Mouse (Mus musculus) midbrain, embryonic 13.5 days (tissue): ENCODE results near the gene Tpd52l1. TPM values are rescaled to one million over a fixed set of nuclear protein-coding genes. Genes with fewer than 3 reads are reported as not detected.
"Not testable (repeated sequence)": the region's sequence is repeated elsewhere in the genome, so short reads cannot be mapped to it uniquely, and the experiment has no call there.

Experiments used
- ATAC-seq: fragments of 200-750 bp; cut with Nextera tagmentation; 2 replicates; pipeline ENCODE4 v1.8.0; 2017; ENCODE audit warnings: mild to moderate bottlenecking, moderate TSS enrichment, moderate library complexity
- H3K27ac ChIP-seq: fragments of 300-500 bp; sonication (generic); 2 replicates; pipeline ENCODE4 v1.5.1; 2015; ENCODE audit warnings: inconsistent platforms, mild to moderate bottlenecking, moderate library complexity
- H3K27me3 ChIP-seq: fragments of 300-500 bp; sonication (generic); 2 replicates; pipeline ENCODE4 v1.6.1; 2015; ENCODE audit warnings: mild to moderate bottlenecking, inconsistent platforms
- H3K36me3 ChIP-seq: fragments of 300-500 bp; sonication (generic); 2 replicates; pipeline ENCODE4 v1.6.1; 2015; ENCODE audit warnings: mild to moderate bottlenecking, inconsistent platforms
- H3K4me1 ChIP-seq: fragments of 300-500 bp; sonication (generic); replicated peaks from 2 replicates; pipeline ENCODE4 v1.6.1; 2015; ENCODE audit warnings: inconsistent platforms
- H3K4me2 ChIP-seq: fragments of 300-500 bp; sonication (generic); replicated peaks from 2 replicates; pipeline ENCODE4 v1.6.1; 2015; ENCODE audit warnings: moderate library complexity, mild to moderate bottlenecking, inconsistent platforms
- H3K4me3 ChIP-seq: fragments of 300-500 bp; sonication (generic); replicated peaks from 2 replicates; pipeline ENCODE4 v1.5.1; 2015; ENCODE audit warnings: mild to moderate bottlenecking, inconsistent platforms
- H3K9ac ChIP-seq: fragments of 300-500 bp; sonication (generic); replicated peaks from 2 replicates; pipeline ENCODE4 v1.6.1; 2015; ENCODE audit warnings: mild to moderate bottlenecking, inconsistent platforms
- H3K9me3 ChIP-seq: fragments of 300-500 bp; sonication (generic); 2 replicates; pipeline ENCODE4 v1.6.1; 2016; ENCODE audit warnings: mild to moderate bottlenecking, inconsistent platforms
- WGBS: fragments of 180-500 bp; shearing (Covaris S2); methylation state at CpG from one replicate; pipeline ENCODE4 v1.1.7; 2015; 5-methylcytosine and 5-hydroxymethylcytosine counted together
- polyA plus RNA-seq: library from polyadenylated mRNA; unstranded; fragments of >200 nt; fragmentation: Nextera tagmentation; extraction: Ambion mirVana; gene quantifications from 2 replicates; pipeline ENCODE4 v1.2.1, GENCODE M21; 2015

The Tpd52l1 gene
- polyA plus RNA-seq, 1 experiment from 2014 or later, result 20.4 TPM

DNA sequence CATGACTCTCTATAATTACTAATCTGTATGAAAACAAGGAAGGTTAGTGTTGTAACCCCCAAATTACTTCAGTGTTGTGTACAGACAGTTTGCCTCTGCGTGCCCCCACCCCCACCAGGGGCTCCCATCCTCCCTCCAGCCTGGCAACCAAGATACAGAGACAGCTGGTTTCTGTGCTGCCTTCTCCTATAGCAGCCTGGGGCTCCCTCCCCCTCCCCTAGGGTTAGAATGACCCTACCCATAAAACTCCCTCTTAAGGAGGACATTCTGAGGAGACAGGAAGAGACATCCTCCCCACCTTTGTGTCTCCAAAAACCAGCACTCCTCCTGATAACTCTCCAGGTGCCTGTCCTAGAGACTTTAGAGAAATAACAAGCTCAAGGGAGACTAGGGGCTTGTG lies 52.8 kb downstream of the Tpd52l1 start:
- Histone ChIP-seq H3K9me3 (no peaks in the 10 kb centered on the region), H3K4me3 (no peak overlapping the region), H3K9ac (no peak overlapping the region), H3K36me3 (no peaks in the 10 kb centered on the region), H3K4me2 (no peak overlapping the region), H3K27ac (no peak overlapping the region), H3K27me3 (no peaks in the 10 kb centered on the region), H3K4me1 (no peaks in the 10 kb centered on the region)
- ATAC-seq, result no peak
- 46% methylated on average over 1 of the region's 1 CpGs for WGBS

DNA sequence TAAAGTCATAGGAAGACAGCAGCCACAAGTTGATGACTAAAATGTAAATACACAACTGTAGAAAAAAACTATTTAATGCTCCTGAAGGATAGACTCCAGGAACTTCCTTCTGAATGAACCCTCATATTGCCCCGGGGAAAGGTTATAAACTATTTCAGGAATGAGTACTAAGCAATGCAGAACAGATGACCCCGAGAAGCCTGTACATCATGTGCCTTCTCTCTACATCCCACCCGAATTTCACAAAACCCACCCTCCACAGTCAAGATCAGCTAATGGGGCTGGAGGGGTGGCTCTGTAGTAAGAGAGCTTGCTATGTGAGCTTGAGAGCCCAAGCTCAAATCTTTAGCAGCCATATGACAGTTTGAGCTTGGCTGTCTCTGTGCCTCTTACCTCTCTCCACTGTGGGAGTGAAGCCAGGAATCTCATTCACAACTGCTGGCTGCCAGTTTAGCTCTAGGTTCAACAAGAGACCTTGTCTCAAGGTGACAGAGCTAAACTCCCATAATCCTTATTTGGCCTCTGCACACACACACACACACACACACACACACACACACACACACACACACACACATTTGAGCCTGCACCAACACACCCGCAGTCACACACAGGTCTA lies 54.9 kb downstream of the Tpd52l1 start:
- WGBS, result 85% methylated on average over 3 of the region's 4 CpGs
- H3K9me3 ChIP-seq, result no peaks in the 10 kb centered on the region
- no peaks in the 10 kb centered on the region for H3K27me3 ChIP-seq
- H3K9ac ChIP-seq, result no peak overlapping the region
- H3K4me3 ChIP-seq, result no peak overlapping the region
- H3K36me3 ChIP-seq, result no peaks in the 10 kb centered on the region
- H3K4me2 ChIP-seq, result no peak overlapping the region
- H3K4me1 ChIP-seq, result no peaks in the 10 kb centered on the region
- H3K27ac ChIP-seq, result no peak overlapping the region
- ATAC-seq, result no peak

GRCm38 (mm10) chr10:31388566-31388965 lies 57.2 kb downstream of the Tpd52l1 start:
- not testable (repeated sequence) for H3K27me3 ChIP-seq, H3K4me2 ChIP-seq, H3K4me3 ChIP-seq, H3K9me3 ChIP-seq, H3K9ac ChIP-seq, H3K27ac ChIP-seq, H3K36me3 ChIP-seq, ATAC-seq, H3K4me1 ChIP-seq
- 88% methylated on average over 1 of the region's 1 CpGs for WGBS

DNA sequence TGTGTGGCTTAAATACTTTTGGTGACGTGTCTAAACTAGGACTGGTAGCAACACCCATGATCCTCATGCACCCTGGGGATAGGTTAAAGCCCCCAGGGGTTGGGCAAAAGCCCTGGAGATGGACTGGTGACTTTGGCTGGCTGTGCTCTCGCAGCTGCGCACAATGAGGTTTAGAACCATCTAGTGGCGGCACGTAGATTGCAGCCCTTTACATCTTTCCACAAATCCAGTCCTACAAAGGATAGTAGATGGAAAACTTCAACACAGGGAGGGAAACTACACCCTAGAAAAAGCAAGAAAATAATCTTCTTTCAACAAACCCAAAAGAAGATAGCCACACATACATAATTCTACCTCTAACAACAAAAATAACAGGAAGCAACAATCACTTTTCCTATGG lies 75.6 kb downstream of the Tpd52l1 start:
- 14% methylated on average over 4 of the region's 5 CpGs for WGBS
- H3K9me3 ChIP-seq, ATAC-seq, H3K27ac ChIP-seq, H3K4me1 ChIP-seq, H3K27me3 ChIP-seq, H3K9ac ChIP-seq, H3K4me3 ChIP-seq, H3K36me3 ChIP-seq, H3K4me2 ChIP-seq: not testable (repeated sequence)

GRCm38 (mm10) chr10:31359749-31360148 lies 86.0 kb downstream of the Tpd52l1 start:
- 84% methylated on average over 4 of the region's 4 CpGs for WGBS

GRCm38 (mm10) chr10:31354886-31355461 lies 90.8 kb downstream of the Tpd52l1 start:
- H3K4me1 ChIP-seq, result no peaks in the 10 kb centered on the region
- no peak overlapping the region for H3K4me2 ChIP-seq
- WGBS, result 77% methylated on average over 7 of the region's 7 CpGs
- H3K36me3 ChIP-seq, result no peaks in the 10 kb centered on the region
- no peak overlapping the region for H3K27ac ChIP-seq
- ATAC-seq, result no peak
- no peaks in the 10 kb centered on the region for H3K27me3 ChIP-seq
- no peaks in the 10 kb centered on the region for H3K9me3 ChIP-seq
- no peak overlapping the region for H3K4me3 ChIP-seq
- H3K9ac ChIP-seq, result no peak overlapping the region

More at GRCm38 (mm10) chr10:31359749-31360148, 86.0 kb downstream of the Tpd52l1 start:
- Histone ChIP-seq H3K4me1 (no peaks in the 10 kb centered on the region), H3K9ac (no peak overlapping the region), H3K4me2 (no peak overlapping the region), H3K9me3 (no peaks in the 10 kb centered on the region), H3K27ac (no peak overlapping the region), H3K4me3 (no peak overlapping the region), H3K27me3 (no peaks in the 10 kb centered on the region), H3K36me3 (no peaks in the 10 kb centered on the region)
- no peak for ATAC-seq

- WGBS, result 88% methylated on average over 2 of the region's 2 CpGs
- no peak overlapping the region for H3K27ac ChIP-seq
- no peak for ATAC-seq
- no peaks in the 10 kb centered on the region for H3K27me3 ChIP-seq
- no peak overlapping the region for H3K9ac ChIP-seq
- no peak overlapping the region for H3K4me3 ChIP-seq
- no peaks in the 10 kb centered on the region for H3K36me3 ChIP-seq
- H3K9me3 ChIP-seq, result no peaks in the 10 kb centered on the region
- H3K4me2 ChIP-seq, result no peak overlapping the region
- H3K4me1 ChIP-seq, result no peaks in the 10 kb centered on the region
Observed at GRCm38 (mm10) chr10:31354141-31354540, 91.6 kb downstream of the Tpd52l1 start.

GRCm38 (mm10) chr10:31352845-31353427 lies 92.8 kb downstream of the Tpd52l1 start:
- Histone ChIP-seq H3K4me2 (no peak overlapping the region), H3K9ac (no peak overlapping the region), H3K27ac (no peak overlapping the region), H3K9me3 (no peaks in the 10 kb centered on the region), H3K4me1 (no peaks in the 10 kb centered on the region), H3K36me3 (no peaks in the 10 kb centered on the region), H3K4me3 (no peak overlapping the region), H3K27me3 (no peaks in the 10 kb centered on the region)
- 71% methylated on average over 1 of the region's 1 CpGs for WGBS
- ATAC-seq, result peak; percentile 78

DNA sequence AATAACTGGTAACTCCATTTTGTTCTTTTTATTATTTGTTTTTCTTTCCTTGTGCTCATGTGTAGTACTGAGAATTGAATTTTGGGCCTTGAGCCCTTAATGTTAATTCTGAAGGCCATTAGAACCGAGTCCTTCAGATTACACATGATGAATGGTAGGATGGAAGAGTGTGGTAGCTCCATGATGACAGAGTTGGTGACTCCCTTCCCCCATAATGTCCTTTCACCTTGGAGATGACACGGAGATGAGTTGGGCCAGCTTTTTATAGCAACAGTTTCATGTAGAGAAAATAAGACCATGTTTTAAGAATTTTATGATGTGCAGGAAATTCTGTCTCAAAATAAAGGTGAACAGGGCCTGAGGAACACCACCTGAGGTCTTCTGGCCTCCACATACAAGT lies 94.7 kb downstream of the Tpd52l1 start:
- WGBS, result 89% methylated on average over 2 of the region's 2 CpGs
- H3K9me3 ChIP-seq, result no peaks in the 10 kb centered on the region
- H3K36me3 ChIP-seq, result no peaks in the 10 kb centered on the region

GRCm38 (mm10) chr10:31346401-31346800 lies 99.4 kb downstream of the Tpd52l1 start:
- no peak overlapping the region for H3K27ac ChIP-seq
- WGBS, result 94% methylated on average over 8 of the region's 8 CpGs
- no peak overlapping the region for H3K4me3 ChIP-seq
- no peaks in the 10 kb centered on the region for H3K27me3 ChIP-seq
- H3K4me1 ChIP-seq, result no peaks in the 10 kb centered on the region
- ATAC-seq, result no peak
- no peaks in the 10 kb centered on the region for H3K9me3 ChIP-seq
- no peaks in the 10 kb centered on the region for H3K36me3 ChIP-seq
- H3K4me2 ChIP-seq, result no peak overlapping the region
- H3K9ac ChIP-seq, result no peak overlapping the region

More for the DNA sequence above, 94.7 kb downstream of the Tpd52l1 start:
- ATAC-seq, result no peak
- Histone ChIP-seq H3K4me3 (no peak overlapping the region), H3K4me2 (no peak overlapping the region), H3K4me1 (no peaks in the 10 kb centered on the region), H3K27me3 (no peaks in the 10 kb centered on the region), H3K9ac (no peak overlapping the region), H3K27ac (no peak overlapping the region)

DNA sequence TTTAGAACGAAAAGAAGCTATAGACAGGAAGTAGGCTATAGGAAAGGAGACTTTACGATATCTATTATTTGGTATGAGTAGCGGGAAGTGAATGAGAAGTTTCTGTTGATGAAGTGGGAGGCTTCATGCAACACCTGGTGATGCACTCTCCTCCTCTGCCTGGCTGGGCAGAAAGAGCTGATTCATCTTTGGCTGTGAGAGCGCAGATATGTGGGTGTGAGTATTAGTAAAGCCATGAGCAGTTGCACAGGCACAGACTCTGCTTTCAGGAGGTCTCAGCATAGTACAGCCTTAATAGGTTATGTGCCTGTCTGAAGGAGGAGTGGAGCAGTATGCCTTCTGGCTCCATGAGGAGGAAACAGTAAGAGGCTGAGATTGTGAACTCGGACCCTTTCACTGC lies 109.3 kb downstream of the Tpd52l1 start:
- Histone ChIP-seq H3K9ac (no peak overlapping the region), H3K9me3 (no peaks in the 10 kb centered on the region), H3K27me3 (no peaks in the 10 kb centered on the region), H3K4me3 (no peak overlapping the region), H3K27ac (no peak overlapping the region), H3K4me2 (no peak overlapping the region), H3K36me3 (no peaks in the 10 kb centered on the region), H3K4me1 (no peaks in the 10 kb centered on the region)
- 90% methylated on average over 5 of the region's 5 CpGs for WGBS
- ATAC-seq, result no peak

DNA sequence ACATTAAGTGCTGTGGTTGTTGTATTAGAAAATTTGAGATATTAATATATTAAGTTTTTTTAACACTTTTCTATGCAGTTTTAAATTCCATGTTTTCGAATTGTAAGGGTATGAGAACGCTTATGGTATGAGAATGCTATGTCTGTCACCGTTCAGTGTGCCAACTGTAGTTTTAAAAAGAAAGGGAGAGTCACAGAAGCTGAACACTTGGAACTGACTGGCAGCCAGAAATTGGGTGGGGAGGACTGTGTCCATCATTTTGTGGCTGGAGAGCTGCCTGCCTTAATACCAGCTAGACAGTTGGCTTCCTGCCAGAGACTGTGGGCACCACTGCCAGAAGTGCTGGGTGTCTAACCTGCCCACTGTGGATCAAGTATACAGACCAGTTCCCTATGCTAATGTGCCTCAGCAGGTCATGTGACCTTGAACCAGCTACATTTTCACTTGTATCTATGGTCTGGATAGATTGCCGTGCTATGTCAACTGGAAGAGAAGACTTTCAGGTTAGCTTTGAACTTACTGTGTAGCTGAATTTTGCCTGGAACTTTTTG lies 114.5 kb downstream of the Tpd52l1 start:
- H3K4me3 ChIP-seq, result no peak overlapping the region
- H3K27me3 ChIP-seq, result no peaks in the 10 kb centered on the region
- H3K9me3 ChIP-seq, result no peaks in the 10 kb centered on the region
- no peak overlapping the region for H3K4me2 ChIP-seq
- H3K36me3 ChIP-seq, result peaks cover 10% of the 10 kb centered on the region
- 88% methylated on average over 4 of the region's 4 CpGs for WGBS
- no peak overlapping the region for H3K9ac ChIP-seq
- ATAC-seq, result peak; percentile 56
- no peak overlapping the region for H3K27ac ChIP-seq
- H3K4me1 ChIP-seq, result no peaks in the 10 kb centered on the region
